Mouse (Mus musculus): Measurements from ENCODE around the gene Golph3l. TPM values are rescaled to one million over a fixed set of nuclear protein-coding genes. Genes with fewer than 3 reads are reported as not detected.
A peak's percentile ranks its signal among the peaks of the same experiment; 100 is the strongest.

The Golph3l gene
- polyA plus RNA-seq, 1 experiment from 2014 or later = 27.9 TPM

- H3K9ac ChIP-seq (ENCODE audit: low read depth, low read length) = no peak overlapping the region
- H3K27me3 ChIP-seq (replicated peaks; ENCODE audit: control insufficient read depth, insufficient read depth, low read length) = no peaks in the 10 kb centered on the region
- H3K4me3 ChIP-seq (ENCODE audit: low read depth, low read length) = no peak overlapping the region
- H3K4me2 ChIP-seq (ENCODE audit: low read depth, low read length) = peak overlapping the region; percentile 75; the same call in 1 of the 2 replicates
- ATAC-seq (ENCODE audit: low read depth) = no peak
- H3K27ac ChIP-seq (replicated peaks; ENCODE audit: low read depth, low read length) = no peak overlapping the region
- peaks cover 26% of the 10 kb centered on the region for H3K4me1 ChIP-seq (ENCODE audit: control insufficient read depth, insufficient read depth, low read length)
- peaks cover 64% of the 10 kb centered on the region for H3K36me3 ChIP-seq (ENCODE audit: control insufficient read depth, insufficient read depth, low read length)
- H3K9me3 ChIP-seq (ENCODE audit: control insufficient read depth, low read length) = no peaks in the 10 kb centered on the region
- no peak for DNase-seq (ENCODE audit: low spot score)
- WGBS = 84% methylated on average over 7 of the region's 7 CpGs
Observed at GRCm38 (mm10) chr3:95662724-95663449, 74.2 kb downstream of the Golph3l start.

GRCm38 (mm10) chr3:95663486-95663885 lies 74.8 kb downstream of the Golph3l start:
- H3K36me3 ChIP-seq (ENCODE audit: control insufficient read depth, insufficient read depth, low read length) = peaks cover 64% of the 10 kb centered on the region

GRCm38 (mm10) chr3:95663969-95664608 lies 75.4 kb downstream of the Golph3l start:
- H3K4me3 ChIP-seq (ENCODE audit: low read depth, low read length) = no peak overlapping the region
- H3K36me3 ChIP-seq (ENCODE audit: control insufficient read depth, insufficient read depth, low read length) = peaks cover 68% of the 10 kb centered on the region
- H3K4me2 ChIP-seq (ENCODE audit: low read depth, low read length) = no peak overlapping the region
- H3K9me3 ChIP-seq (ENCODE audit: control insufficient read depth, low read length) = no peaks in the 10 kb centered on the region
- DNase-seq (ENCODE audit: low spot score) (no peak), ATAC-seq (ENCODE audit: low read depth) (no peak)
- 88% methylated on average over 3 of the region's 3 CpGs for WGBS
- H3K27ac ChIP-seq (replicated peaks; ENCODE audit: low read depth, low read length) = no peak overlapping the region
- H3K4me1 ChIP-seq (ENCODE audit: control insufficient read depth, insufficient read depth, low read length) = peaks cover 26% of the 10 kb centered on the region
- H3K9ac ChIP-seq (ENCODE audit: low read depth, low read length) = no peak overlapping the region
- no peaks in the 10 kb centered on the region for H3K27me3 ChIP-seq (replicated peaks; ENCODE audit: control insufficient read depth, insufficient read depth, low read length)

More at GRCm38 (mm10) chr3:95663486-95663885, 74.8 kb downstream of the Golph3l start:
- 80% methylated on average over 2 of the region's 2 CpGs for WGBS
- DNase-seq (ENCODE audit: low spot score) = no peak
- no peak for ATAC-seq (ENCODE audit: low read depth)
- Histone ChIP-seq H3K4me2 (ENCODE audit: low read depth, low read length) (no peak overlapping the region), H3K9me3 (ENCODE audit: control insufficient read depth, low read length) (no peaks in the 10 kb centered on the region), H3K27ac (replicated peaks; ENCODE audit: low read depth, low read length) (no peak overlapping the region), H3K27me3 (replicated peaks; ENCODE audit: control insufficient read depth, insufficient read depth, low read length) (no peaks in the 10 kb centered on the region), H3K4me3 (ENCODE audit: low read depth, low read length) (no peak overlapping the region), H3K9ac (ENCODE audit: low read depth, low read length) (no peak overlapping the region), H3K4me1 (ENCODE audit: control insufficient read depth, insufficient read depth, low read length) (peaks cover 26% of the 10 kb centered on the region)

- H3K36me3 ChIP-seq (ENCODE audit: control insufficient read depth, insufficient read depth, low read length) = peaks cover 73% of the 10 kb centered on the region
- H3K4me1 ChIP-seq (ENCODE audit: control insufficient read depth, insufficient read depth, low read length) = peaks cover 26% of the 10 kb centered on the region
- H3K4me2 ChIP-seq (ENCODE audit: low read depth, low read length) = no peak overlapping the region
- no peak overlapping the region for H3K27ac ChIP-seq (replicated peaks; ENCODE audit: low read depth, low read length)
- H3K4me3 ChIP-seq (ENCODE audit: low read depth, low read length) = no peak overlapping the region
- no peaks in the 10 kb centered on the region for H3K27me3 ChIP-seq (replicated peaks; ENCODE audit: control insufficient read depth, insufficient read depth, low read length)
- ATAC-seq (ENCODE audit: low read depth) = no peak
- WGBS = 87% methylated on average over 4 of the region's 4 CpGs
- no peak for DNase-seq (ENCODE audit: low spot score)
- no peak overlapping the region for H3K9ac ChIP-seq (ENCODE audit: low read depth, low read length)
- H3K9me3 ChIP-seq (ENCODE audit: control insufficient read depth, low read length) = no peaks in the 10 kb centered on the region
Observed at GRCm38 (mm10) chr3:95664940-95665352, 76.2 kb downstream of the Golph3l start.

- no peaks in the 10 kb centered on the region for H3K9me3 ChIP-seq (ENCODE audit: control insufficient read depth, low read length)
- ATAC-seq (ENCODE audit: low read depth) (no peak), DNase-seq (ENCODE audit: low spot score) (peak; percentile 36)
- H3K36me3 ChIP-seq (ENCODE audit: control insufficient read depth, insufficient read depth, low read length) = peaks cover 60% of the 10 kb centered on the region
- H3K27ac ChIP-seq (replicated peaks; ENCODE audit: low read depth, low read length) = no peak overlapping the region; the same call in 1 of the 2 replicates
- H3K4me2 ChIP-seq (ENCODE audit: low read depth, low read length) = no peak overlapping the region
- H3K27me3 ChIP-seq (replicated peaks; ENCODE audit: control insufficient read depth, insufficient read depth, low read length) = no peaks in the 10 kb centered on the region
- H3K9ac ChIP-seq (ENCODE audit: low read depth, low read length) = no peak overlapping the region
- 36% methylated on average over 6 of the region's 6 CpGs for WGBS
- peaks cover 14% of the 10 kb centered on the region for H3K4me1 ChIP-seq (ENCODE audit: control insufficient read depth, insufficient read depth, low read length)
- H3K4me3 ChIP-seq (ENCODE audit: low read depth, low read length) = no peak overlapping the region
Observed at GRCm38 (mm10) chr3:95666124-95666844, 77.5 kb downstream of the Golph3l start.

GRCm38 (mm10) chr3:95667521-95667920 lies 78.8 kb downstream of the Golph3l start:
- Histone ChIP-seq H3K4me1 (ENCODE audit: control insufficient read depth, insufficient read depth, low read length) (peaks cover 3% of the 10 kb centered on the region; the same call in 1 of the 2 replicates), H3K36me3 (ENCODE audit: control insufficient read depth, insufficient read depth, low read length) (peaks cover 48% of the 10 kb centered on the region), H3K27ac (replicated peaks; ENCODE audit: low read depth, low read length) (peak overlapping the region; percentile 84), H3K4me2 (ENCODE audit: low read depth, low read length) (0 out of 2 replicates have a peak overlapping the region, but pooled peaks have one; percentile 11), H3K4me3 (ENCODE audit: low read depth, low read length) (0 out of 2 replicates have a peak overlapping the region, but pooled peaks have one; percentile 3), H3K9me3 (ENCODE audit: control insufficient read depth, low read length) (no peaks in the 10 kb centered on the region), H3K27me3 (replicated peaks; ENCODE audit: control insufficient read depth, insufficient read depth, low read length) (no peaks in the 10 kb centered on the region), H3K9ac (ENCODE audit: low read depth, low read length) (peak overlapping the region; percentile 23; the same call in 1 of the 2 replicates)
- DNase-seq (ENCODE audit: low spot score) (no peak), ATAC-seq (ENCODE audit: low read depth) (peak; percentile 21; the same call in 1 of the 2 replicates)
- 45% methylated on average over 4 of the region's 4 CpGs for WGBS

- no peaks in the 10 kb centered on the region for H3K27me3 ChIP-seq (replicated peaks; ENCODE audit: control insufficient read depth, insufficient read depth, low read length)
- DNase-seq (ENCODE audit: low spot score) (peak; percentile 86), ATAC-seq (ENCODE audit: low read depth) (peak; percentile 72)
- peaks cover 43% of the 10 kb centered on the region for H3K36me3 ChIP-seq (ENCODE audit: control insufficient read depth, insufficient read depth, low read length)
- 0 out of 2 replicates have a peak overlapping the region, but pooled peaks have one; percentile 3 for H3K4me3 ChIP-seq (ENCODE audit: low read depth, low read length)
- peak overlapping the region; percentile 84 for H3K27ac ChIP-seq (replicated peaks; ENCODE audit: low read depth, low read length)
- H3K4me1 ChIP-seq (ENCODE audit: control insufficient read depth, insufficient read depth, low read length) = peaks cover 5% of the 10 kb centered on the region
- H3K9me3 ChIP-seq (ENCODE audit: control insufficient read depth, low read length) = no peaks in the 10 kb centered on the region
- peak overlapping the region; percentile 23; the same call in 1 of the 2 replicates for H3K9ac ChIP-seq (ENCODE audit: low read depth, low read length)
- H3K4me2 ChIP-seq (ENCODE audit: low read depth, low read length) = 0 out of 2 replicates have a peak overlapping the region, but pooled peaks have one; percentile 11
- WGBS = 10% methylated on average over 6 of the region's 7 CpGs
Observed at GRCm38 (mm10) chr3:95668026-95668425, 79.3 kb downstream of the Golph3l start.

Measured in embryonic facial prominence, embryonic 14.5 days (tissue).